7 mouse cellular contexts compared by ENCODE assay signal in genomic region chr6:91686597-91686996, GRCm38 (mm10). TPM values are rescaled to one million over a fixed set of nuclear protein-coding genes. Genes with fewer than 3 reads are reported as not detected.
DNase-seq lines count a peak whose midpoint lies in the region; ATAC-seq and TF ChIP-seq lines count a peak whose summit lies in the region.

No protein-coding gene starts in this region.

- H3K36me3 ChIP-seq in C2C12 (ENCODE audit: control insufficient read depth, insufficient read depth), result peaks cover 31% of the 10 kb centered on the region
- peaks cover 14% of the 10 kb centered on the region for H3K36me3 ChIP-seq in heart, embryonic 10.5 days
- no peaks in the 10 kb centered on the region for H3K36me3 ChIP-seq in kidney, embryonic 16.5 days (ENCODE audit: insufficient read depth, low read length)

- H3K4me3 ChIP-seq in C2C12 (ENCODE audit: insufficient read depth, poor library complexity, severe bottlenecking), result peak overlapping the region; percentile 97
- peak overlapping the region; percentile 98 for H3K4me3 ChIP-seq in heart, embryonic 10.5 days
- peak overlapping the region; percentile 67 for H3K4me3 ChIP-seq in kidney, embryonic 16.5 days (ENCODE audit: low read length)

- ATAC-seq in kidney, embryonic 16.5 days (ENCODE audit: low FRiP score, low TSS enrichment), result no peak
- ATAC-seq in granulocyte monocyte progenitor cell, adult 5-6 weeks (replicated peaks; ENCODE audit: poor library complexity, severe bottlenecking), result no peak

- H3K79me3 ChIP-seq in C2C12 (ENCODE audit: low read depth), result peaks cover 73% of the 10 kb centered on the region

- H3K4me1 ChIP-seq in heart, embryonic 10.5 days, result peaks cover 85% of the 10 kb centered on the region
- H3K4me1 ChIP-seq in kidney, embryonic 16.5 days (ENCODE audit: insufficient read depth, low read length), result peaks cover 62% of the 10 kb centered on the region

- H3ac ChIP-seq in C2C12 (ENCODE audit: control insufficient read depth, insufficient read length, low read depth), result no peak overlapping the region

- TF ChIP-seq CTCF in C2C12 (IDR thresholded peaks at IDR 0.05; ENCODE audit: control insufficient read depth, insufficient read depth, insufficient read length), result no peak

- H3K9ac ChIP-seq in kidney, embryonic 16.5 days (replicated peaks; ENCODE audit: low read length), result no peak overlapping the region; the same call in 1 of the 2 replicates

- peak overlapping the region; percentile 97; the same call in 1 of the 2 replicates for H3K27ac ChIP-seq in heart, embryonic 10.5 days
- peak overlapping the region; percentile 65; the same call in 1 of the 2 replicates for H3K27ac ChIP-seq in kidney, embryonic 16.5 days (ENCODE audit: low read length)

- WGBS in heart, embryonic 10.5 days, result 15% methylated on average over 4 of the region's 4 CpGs
- WGBS in kidney, embryonic 16.5 days, result 34% methylated on average over 4 of the region's 4 CpGs

- no peaks in the 10 kb centered on the region for H3K9me3 ChIP-seq in heart, embryonic 10.5 days
- H3K9me3 ChIP-seq in kidney, embryonic 16.5 days (ENCODE audit: low read length), result no peaks in the 10 kb centered on the region

- peak overlapping the region; percentile 68 for H3K4me2 ChIP-seq in kidney, embryonic 16.5 days (replicated peaks; ENCODE audit: low read depth, low read length)

- no peaks in the 10 kb centered on the region for H3K27me3 ChIP-seq in C2C12 (ENCODE audit: control insufficient read depth, insufficient read depth, insufficient read length)
- no peaks in the 10 kb centered on the region for H3K27me3 ChIP-seq in heart, embryonic 10.5 days (ENCODE audit: insufficient read depth, poor library complexity, severe bottlenecking)
- no peaks in the 10 kb centered on the region for H3K27me3 ChIP-seq in kidney, embryonic 16.5 days (ENCODE audit: insufficient read depth, low read length)

- H3K79me2 ChIP-seq in C2C12 (ENCODE audit: control insufficient read depth, insufficient read depth), result peaks cover 76% of the 10 kb centered on the region

- DNase-seq in adrenal gland, adult 2 months, result peak; percentile 87
- DNase-seq in heart, embryonic 10.5 days (ENCODE audit: low spot score), result peak; percentile 86
- DNase-seq in lung, postnatal 4 days, result peak; percentile 71
- no peak for DNase-seq in cerebellum, adult 9-10 months

TF ChIP-seq in C2C12, 6 proteins besides CTCF, POLR2A, EP300 and RAD21:
- no peak for TF ChIP-seq MYOD1 (IDR thresholded peaks at IDR 0.05; ENCODE audit: control insufficient read depth, insufficient read length, low read depth)
- no peak for TF ChIP-seq MYOG (IDR thresholded peaks at IDR 0.05; ENCODE audit: control insufficient read depth, extremely low read depth, insufficient read length)
- TF ChIP-seq MAX (IDR thresholded peaks at IDR 0.05), result no peak
- no peak for TF ChIP-seq CEBPB (IDR thresholded peaks at IDR 0.05; ENCODE audit: low read depth)
- no peak for TF ChIP-seq FOSL1 (IDR thresholded peaks at IDR 0.05; ENCODE audit: insufficient read depth, low read length, poor library complexity, severe bottlenecking)
- TF ChIP-seq USF1 (IDR thresholded peaks at IDR 0.05; ENCODE audit: low read depth), result no peak

RNA-seq across cellular contexts. Expression of gene Slc6a6, which starts 2.7 kb away (rescaled TPM):
- 97.0 TPM for polyA plus RNA-seq in C2C12 (2012; fragmentation: generic; extraction: Trizol)
- total RNA-seq in adrenal gland, adult 2 months (2021), result 100 to 1,000 TPM; 466 to 626 TPM
- polyA plus RNA-seq in adrenal gland, adult 2 months (2012; rRNA removed), result 570 and 815 TPM in 2 replicates
- polyA plus RNA-seq in heart, embryonic 10.5 days (2016; fragmentation: Nextera tagmentation; extraction: Ambion mirVana), result 56.6 and 69.3 TPM in 2 replicates
- 82.9 and 96.3 TPM in 2 replicates for polyA plus RNA-seq in kidney, embryonic 16.5 days (2015; fragmentation: Nextera tagmentation; extraction: Ambion mirVana)
- 42.8 and 42.9 TPM in 2 replicates for total RNA-seq in granulocyte monocyte progenitor cell, adult 5-6 weeks (2014; fragmentation: Nextera tagmentation)
- 18.9 and 30.2 TPM in 2 replicates for total RNA-seq in granulocyte monocyte progenitor cell, adult 5-6 weeks (2017)
